Mouse (Mus musculus) fibroblast of lung, adult 2 months (primary cell): ENCODE measurements around the gene Fam196b.

Experiments
- DNase-seq: peaks from one replicate; pipeline ENCODE4 v3.0.0-alpha.2; 2011; ENCODE audit warnings: low read depth

Fam196b gene

DNA sequence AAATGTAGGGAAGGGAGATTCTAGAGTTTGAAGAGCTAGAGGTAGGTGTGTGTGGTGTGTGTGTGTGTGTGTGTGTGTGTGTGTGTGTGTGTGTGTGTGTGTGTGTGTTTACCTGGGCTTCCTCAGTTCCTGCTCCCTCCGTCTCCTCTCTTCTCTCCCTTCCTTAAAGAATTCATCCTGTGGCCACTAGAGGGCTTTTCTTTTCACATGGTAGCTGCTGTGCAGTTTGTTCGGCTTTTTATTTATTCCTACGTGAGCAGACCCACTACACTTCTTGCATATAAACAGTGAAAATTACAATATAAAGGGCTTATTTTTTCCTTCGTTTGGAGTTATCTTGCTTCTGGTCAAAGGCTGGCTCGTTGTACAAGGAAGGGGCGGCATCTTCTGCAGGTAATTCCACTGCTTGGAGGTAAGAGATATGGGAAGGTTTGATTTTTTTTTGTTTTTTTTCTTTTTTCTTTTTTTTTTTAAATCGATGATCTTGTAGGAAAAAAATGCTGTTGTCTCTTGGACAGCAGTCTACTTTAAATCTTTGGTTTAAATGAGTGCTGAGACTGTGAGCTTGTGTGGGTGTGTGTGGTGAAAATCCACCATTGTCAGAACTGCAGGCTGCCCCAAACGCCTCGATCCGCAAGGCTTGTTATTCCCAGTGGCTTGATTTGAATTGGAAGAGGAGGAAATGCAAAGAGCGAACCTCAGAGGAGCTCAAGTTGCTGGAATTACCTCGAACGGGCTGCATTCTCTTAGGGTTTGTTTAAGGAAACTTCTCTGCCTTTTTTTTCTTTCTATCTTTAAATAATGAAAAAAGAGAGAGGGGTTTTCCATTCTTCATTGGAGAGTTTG is at the start of gene Fam196b:
TSS of gene Fam196b (plus strand) at position 289 of the 846 bp plus-strand sequence.
- DNase-seq = no peak

DNA sequence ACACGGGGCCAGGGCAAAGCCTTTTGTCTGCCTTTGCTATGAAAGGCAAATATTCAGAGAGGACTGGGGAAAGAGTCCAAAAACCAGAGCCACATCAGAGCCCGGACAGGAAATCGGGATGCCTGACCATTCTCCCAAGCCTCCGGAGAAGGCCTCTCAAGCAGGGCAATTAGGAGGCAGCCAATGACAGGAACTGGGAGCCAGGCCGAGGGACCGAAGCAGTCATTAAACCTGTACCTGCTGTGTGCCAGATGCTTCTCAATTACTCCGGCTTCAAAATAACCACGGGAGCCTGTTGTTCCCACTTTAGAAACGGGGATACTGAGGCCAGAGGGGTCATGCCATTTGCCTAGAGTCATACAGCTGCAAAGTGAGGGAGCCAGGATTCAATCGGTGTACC is 42.6 kb upstream of the Fam196b start:
- no peak for DNase-seq

DNA sequence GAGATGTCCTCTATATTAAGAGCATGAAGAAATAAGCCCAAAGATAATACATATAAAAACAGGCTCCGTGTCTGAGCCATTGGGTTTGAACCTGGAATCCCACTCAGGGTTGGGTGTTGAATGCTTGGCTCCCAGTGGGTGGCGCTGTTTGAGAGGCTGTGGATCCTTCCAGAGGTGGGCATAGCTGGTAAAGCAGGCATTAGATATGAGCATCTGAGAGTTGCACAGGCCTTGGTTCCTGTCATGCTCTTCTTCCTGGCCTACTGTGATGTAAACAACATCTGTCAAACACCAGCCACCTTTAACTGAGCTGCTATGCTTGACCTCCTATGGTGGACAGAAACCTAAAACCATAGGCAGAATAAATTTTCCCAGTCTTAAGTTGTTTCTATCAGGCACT is 38.7 kb upstream of the Fam196b start:
- DNase-seq = no peak

DNA sequence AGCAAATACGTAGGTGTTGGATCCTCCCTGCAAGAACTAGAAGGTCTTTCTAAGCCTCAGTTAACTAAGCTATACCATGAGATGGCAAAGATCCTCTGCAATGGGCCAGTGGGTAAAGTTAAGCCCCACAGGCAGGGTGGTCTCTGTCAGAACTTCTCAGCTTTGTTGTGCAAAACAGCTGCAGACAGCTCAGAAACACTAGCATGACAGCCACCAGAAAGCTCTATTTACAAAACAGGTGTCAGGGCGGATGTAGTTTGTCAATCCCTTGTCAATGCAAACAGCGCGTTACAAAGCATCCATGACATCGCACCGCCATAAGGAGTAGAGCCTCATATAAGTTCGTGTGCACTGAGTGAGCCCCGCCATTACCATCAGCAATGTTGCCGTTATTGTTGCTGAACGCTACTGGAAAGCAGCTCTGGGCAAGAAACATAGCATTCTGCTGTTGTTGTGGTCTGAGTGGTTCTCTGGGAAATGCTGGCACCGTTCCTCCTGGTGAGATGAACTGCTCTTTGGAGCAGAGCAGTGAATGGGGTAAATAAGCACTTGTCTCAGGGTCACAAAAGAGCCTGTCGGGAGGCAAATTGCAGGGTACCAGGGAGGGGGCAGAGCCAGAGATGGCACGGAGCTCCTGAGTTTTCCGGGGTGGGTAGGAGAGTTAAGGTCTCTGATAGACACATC is 38.1 kb upstream of the Fam196b start:
- DNase-seq = no peak

DNA sequence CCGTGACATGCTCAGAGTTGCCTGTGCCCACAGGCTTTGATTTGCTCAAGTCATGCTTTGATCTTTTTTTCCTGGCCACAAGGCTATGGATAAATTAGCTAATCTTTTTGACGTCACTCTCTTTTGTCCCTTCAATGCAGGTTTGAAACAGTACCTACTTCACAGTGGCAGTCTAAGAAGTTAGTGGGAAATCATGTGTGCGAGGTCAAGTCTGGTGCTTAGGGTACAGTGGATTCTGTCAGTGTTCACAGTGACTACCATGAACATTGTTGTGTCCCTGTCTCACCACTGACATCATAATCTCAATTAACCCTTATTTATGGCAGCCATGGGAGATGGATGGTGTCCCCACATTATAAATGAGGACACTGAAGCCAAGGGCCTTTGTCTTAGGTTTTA is 37.6 kb upstream of the Fam196b start:
- DNase-seq = no peak

DNA sequence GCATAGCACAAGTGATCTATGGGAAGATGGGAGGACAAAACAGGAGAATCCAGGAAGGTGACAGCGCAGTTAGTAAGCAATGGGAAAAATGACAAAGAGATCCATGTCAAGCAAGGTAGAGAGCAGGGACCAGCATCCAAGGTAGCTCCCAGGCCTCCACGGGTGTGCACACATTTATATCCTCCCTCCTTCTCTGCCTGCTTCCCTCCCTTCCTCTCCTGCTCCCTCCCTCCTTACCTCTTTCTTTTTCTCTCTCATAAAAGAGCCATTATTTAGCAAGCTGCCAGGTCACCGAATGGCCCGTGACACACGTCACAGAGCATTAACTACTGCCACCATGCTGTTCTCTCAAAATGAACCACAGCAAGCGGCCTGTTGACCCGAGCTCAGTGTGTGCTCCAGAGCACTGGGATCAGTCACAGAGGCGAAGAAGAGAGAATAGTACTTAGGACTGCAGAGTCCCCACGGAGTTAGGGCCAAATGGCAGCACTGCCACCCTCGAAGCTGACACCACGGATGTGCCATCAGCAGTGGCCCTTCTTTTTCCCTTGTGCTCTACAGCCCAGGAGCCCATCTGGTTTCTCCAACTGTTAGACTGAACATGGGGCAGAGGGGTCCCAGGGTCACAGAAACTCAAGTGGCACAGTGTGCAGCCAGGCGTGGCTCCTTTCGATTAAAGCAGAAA is 30.4 kb upstream of the Fam196b start:
- no peak for DNase-seq

DNA sequence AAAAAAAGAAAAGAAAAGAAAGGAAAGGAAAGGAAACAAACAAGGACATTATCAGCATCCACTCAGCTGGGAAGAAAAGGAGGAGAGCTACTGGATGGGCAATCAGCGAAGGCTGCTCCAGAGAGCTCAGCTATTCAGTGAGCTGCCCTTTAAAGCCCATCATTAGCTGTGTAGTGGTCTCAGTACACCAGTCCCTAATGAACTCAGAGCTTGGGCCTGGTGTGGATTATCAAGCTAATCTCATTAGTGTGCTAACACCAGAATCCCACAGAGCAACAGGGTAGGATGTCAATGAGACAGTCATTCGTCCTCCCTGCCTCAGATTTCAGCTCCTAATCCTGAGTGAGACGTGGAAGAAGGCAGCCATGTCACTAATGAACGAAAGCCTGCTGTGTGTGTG is 24.4 kb upstream of the Fam196b start:
- no peak for DNase-seq

DNA sequence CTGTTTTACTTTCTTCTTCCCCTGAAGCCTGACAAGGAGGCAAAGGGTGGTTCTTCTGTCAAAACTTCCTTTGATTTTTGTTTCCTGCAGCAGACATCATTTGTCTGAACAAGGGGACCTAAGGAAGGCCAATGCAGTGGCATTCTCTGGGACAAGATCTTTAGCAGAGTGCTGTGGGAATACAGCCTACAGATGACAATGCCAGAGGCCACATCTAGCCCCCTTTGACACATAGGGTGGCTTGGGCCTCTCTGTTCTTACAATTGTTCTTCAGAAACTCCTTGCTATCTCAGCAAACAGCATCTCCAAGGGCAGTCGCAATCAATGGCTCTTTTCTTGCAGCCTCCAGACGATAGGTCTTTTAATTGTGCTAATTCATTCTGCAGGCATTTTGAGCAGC is 23.9 kb upstream of the Fam196b start:
- DNase-seq = no peak

DNA sequence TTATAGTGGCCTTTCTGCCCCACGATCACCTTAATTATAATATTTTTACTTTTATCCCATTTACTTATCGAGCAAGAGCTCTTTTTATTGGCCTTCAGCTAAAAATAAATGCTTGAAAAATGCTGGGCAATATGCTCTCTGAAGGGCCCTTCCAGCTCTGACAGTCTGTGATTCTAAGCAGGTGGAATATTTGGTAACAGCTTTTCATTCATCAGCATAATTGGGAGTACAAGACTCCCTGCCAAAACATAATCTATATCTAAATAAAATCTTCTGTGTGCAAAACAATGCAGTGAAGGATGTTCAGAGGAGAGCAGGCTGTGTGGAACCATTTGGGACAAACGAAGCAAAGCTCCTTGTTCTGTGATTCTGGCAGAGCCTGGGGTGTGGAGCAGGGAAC is 23.3 kb upstream of the Fam196b start:
- no peak for DNase-seq

DNA sequence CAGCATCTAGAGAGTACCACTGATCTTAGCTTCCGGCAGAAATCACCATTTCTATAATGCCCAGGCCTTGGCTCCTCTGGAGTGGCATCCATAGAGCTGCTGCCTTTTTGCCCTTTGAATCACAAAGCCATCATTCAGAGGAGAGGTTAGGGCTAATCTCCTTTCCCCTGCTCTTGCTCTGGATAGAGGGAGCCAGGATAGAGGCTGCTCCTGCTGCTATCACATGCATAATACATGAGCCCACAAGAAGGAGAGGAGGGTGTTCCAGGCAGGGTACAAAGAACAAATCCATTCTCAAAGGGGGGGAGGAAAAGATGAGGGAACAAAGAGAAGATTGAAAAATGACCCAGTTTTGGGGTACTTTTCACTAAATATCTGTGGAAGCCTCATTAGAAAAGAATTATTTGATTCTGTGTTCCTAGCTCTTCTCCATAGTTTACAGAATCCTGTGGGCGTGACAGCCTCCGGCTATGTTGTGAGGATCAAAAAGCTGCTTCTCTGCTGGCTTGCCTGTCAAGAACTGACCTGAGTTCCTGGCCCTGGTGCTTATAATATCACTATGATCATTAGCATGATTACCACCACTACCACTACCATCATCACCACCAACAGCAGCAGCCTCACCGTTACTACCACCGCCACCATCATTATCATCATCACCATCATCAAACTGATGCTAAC is 16.8 kb upstream of the Fam196b start:
- DNase-seq = no peak

DNA sequence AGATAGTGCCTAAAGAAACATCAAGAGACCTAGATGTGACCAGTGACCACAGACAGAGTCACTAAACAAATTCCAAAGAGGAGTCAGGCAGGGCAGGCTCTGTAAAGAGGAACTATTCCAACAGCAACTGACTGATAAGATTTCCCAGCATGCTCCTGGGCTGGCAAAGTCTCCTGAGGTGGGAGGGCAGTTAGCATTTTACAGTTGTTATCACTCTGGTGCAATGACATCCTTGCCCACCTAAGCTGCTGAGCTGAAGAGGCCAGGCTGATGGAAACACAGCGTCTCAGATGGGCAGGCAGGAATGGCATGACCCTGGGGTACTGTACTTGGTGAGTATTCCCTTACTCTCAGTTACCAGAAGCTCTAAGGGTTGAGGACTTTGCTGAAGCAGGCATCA is 15.1 kb upstream of the Fam196b start:
- DNase-seq = no peak

DNA sequence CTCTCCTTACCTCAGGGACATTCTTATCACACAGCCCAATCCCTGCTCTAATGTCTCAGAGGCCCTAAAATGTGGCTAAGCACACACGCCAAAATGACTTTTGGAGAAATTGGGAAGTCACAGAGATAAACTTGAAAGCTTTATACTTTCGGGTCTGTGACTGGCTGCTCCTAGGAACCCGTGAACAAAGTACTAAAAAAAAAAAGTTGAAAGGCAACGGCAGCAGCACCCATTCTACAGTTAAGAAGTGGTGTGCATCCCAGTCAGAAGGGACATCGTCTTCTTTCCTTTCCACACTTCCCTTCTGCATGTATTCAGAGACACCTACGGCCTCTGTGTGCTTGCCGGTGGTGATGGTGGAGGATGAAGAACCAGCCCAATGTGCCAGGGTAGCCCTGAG is 14.6 kb upstream of the Fam196b start:
- no peak for DNase-seq

DNA sequence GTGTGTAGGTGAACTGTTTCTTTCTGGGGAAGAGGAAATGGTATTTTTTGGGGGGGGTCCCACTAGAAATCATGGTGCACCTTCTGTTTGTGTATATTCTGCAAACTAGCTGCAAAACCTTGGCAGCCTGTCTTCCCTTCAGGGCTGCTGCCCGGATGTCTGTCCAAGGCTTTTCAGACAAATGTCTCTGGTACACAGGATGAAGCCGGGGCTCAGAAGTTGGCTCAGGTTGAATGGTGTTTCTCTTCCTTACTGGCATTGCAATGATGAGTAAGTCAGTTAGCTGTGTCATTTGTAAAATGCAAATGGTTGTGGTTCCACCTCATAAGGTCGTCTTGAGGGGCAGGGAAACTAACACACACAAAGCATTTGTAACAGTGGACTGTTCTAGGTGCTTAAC is 8.4 kb upstream of the Fam196b start:
- DNase-seq = no peak

DNA sequence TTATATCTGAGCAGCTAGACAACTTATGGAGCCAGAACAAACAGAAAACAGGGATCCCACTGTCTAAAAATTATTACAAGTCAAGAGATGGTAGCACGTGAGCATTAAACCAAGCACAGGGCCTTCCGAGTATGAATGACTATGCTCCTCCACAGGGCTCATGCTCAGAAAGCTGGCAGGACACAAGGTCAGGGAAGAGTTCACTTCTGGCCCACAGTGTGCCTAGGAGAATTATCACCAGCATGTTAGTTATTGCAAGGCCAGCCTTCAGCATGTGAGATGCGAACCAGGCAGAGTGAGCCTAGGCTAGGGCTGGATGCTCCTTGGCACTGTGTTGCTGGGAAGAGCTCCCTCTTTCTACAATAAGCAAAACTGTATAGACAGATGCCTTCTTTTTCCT is 5.9 kb upstream of the Fam196b start:
- DNase-seq = no peak

DNA sequence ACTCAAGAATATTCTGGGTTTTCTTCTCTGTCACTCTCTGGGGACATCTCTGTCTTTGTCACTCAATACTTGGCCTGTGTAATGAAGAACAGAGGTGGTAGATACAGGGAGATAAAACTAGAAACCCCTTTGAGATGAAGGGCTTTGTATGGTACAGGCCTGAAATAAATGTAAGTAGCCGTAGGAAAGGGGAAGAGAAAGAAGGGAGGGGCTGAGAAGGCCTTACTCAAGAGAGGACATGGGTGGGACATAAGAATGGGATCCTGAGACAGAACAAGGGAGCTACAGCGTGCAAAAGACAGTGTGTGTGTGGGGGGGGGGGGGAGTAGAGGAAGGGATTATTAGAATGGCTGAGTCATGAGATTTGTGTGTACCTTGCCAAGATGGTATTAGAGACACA is 5.3 kb upstream of the Fam196b start:
- DNase-seq = no peak

DNA sequence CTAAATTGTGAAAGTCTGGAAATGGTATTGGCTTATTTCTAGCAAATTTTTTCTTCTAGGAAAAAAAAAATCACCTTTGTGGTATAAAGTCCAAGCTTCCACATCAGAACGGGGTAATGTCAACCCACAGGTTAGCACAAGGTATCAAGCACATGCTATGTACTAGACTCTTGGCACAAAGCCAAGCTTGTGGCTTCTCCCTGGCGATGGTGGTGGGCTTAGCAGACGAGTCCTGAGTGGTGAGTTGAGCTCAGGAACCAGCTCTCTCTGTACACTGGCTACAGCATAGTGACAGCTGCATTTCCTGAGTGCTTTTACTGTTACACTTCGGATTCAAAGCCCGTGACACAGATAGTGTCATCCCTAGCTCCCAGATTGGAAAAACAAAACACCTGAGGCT is 2.9 kb upstream of the Fam196b start:
- no peak for DNase-seq

DNA sequence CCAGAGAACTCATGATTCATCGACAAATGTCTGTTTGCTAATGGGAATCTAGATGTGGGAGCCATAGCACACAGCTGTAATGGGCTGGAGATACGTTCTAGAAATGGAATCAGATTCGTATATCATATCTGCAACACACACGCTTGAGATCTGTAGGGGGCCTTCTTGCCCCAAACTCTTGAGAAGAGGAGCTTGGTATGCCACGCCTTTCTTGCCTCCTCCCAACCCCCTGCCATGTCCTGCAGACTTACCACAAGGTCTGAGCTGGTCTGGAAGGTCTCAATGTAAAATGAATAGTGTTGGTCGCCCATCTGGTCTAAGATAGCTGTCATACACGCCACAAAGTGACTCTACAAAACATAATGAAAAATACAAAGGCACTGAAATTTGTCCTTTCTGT is 2.4 kb upstream of the Fam196b start:
- DNase-seq = no peak

DNA sequence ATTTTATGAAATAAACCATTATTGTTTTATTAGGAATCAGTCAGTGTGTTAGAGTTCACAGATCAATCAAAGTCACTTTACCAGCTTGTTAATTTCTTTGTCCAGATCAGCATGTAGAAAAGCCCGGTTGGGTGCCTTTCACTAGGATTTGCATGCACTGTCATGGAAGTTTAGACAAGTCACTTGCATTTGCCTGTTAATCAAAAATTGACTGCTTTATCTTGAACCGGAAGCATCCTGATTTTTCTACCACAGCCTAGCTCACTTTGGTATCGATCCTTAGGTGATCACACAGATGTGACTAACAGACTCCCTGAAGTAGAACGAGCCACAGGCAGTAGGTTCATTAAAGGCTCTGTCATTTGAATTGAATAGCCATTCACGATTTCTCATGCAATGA is 761 bp downstream of the Fam196b start:
- no peak for DNase-seq

DNA sequence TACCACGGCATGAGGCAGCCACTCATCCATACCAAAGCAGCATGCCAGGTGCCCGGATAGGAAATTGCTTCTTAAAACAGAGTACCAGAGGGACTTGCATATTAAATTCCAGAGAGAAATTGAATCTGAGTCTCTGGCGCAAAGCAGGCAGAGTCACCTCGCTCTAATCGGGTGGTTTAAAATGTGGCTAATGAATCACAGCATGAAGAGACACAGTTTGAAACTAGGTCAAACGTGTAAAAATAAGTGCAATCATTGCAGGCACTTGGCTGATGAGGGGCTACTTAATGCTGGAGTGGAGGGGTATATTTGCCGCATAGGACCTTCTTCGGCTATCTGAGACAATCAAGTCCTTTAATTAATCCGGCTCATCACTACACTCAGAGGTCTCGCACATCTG is 1.6 kb downstream of the Fam196b start:
- no peak for DNase-seq

DNA sequence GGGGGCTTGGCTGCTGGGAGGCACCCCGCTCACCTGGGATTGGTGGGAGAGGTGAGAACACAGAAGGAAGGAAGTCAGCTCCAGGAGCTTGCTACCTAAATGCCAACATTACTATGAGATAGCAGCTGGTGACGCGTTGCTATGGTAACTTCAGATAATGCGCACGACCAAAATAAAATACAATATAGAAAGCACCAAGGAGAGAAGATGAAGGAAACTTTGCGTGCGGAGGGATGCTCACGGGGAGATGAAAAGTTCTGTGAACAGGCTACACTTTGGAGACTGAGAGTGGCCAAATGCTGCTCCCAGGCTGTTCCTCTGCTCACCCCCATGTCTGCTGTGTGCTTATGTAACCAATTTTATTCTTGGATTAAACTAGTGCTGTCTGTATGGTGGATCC is 2.4 kb downstream of the Fam196b start:
- DNase-seq = no peak

DNA sequence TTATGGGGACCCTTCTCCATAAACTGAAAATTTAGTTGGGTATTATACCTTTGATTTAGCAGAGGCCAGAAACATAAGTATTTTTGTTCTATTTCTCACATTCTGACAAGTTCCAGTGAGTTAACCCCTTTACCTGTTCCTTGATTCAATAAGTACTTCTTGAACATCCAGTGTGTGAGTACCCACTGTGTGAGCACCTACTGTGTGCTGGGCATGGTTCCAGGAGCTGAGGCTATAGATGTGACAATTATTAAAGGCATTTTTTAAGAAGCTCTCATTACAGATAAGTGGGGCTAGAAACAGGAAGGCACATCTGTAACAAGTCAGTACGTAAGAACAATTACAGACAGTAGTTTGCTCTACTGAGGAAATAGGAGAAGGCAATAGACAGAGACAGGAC is 4.7 kb downstream of the Fam196b start:
- no peak for DNase-seq

DNA sequence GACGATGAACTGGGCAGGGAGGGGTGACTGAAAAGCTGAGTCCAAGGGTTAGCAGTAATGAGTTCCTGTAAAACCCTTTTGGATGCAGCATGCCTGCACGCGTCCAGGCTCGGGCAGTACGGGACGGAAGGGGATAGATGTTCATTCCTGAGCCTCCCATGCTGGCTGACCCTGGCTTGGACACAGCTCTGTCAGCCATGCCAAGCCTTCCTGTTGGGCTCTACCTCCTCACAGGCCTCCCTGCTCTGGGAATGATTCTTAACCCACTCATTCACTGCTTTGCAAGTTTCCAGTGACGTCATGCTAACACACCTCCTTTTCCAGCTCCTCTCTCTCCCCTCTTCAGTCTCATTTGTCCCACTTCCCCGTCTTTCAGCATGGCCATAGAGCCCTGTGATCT is 9.0 kb downstream of the Fam196b start:
- no peak for DNase-seq
